Mouse (Mus musculus): ENCODE measurements around the gene Stk24. TPM values are rescaled to one million over a fixed set of nuclear protein-coding genes. Genes with fewer than 3 reads are reported as not detected.
"Not testable (repeated sequence)": the region's sequence is repeated elsewhere in the genome, so short reads cannot be mapped to it uniquely, and the experiment has no call there.

The Stk24 gene
- 18.5 and 18.6 TPM in 2 replicates for polyA plus RNA-seq (2015; fragmentation: Nextera tagmentation; extraction: Ambion mirVana)

DNA sequence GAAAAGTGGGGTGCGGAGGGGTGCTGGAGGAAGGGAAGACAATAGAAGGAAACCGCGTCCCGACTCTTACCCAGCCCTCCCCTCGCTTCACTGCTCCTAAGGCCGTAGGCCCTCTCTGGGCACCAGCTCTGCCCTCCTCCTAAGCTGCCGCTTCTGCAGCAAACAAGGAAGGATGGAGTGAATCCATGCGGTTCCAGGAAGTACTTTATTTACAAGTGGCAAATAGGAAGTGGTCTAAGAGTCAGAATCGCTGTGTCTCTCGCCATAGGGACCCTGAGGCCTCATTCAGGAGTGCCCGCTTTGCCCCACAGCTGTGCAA is at the start of gene Stk24:
Gene Stk24, minus strand, starts transcription at position 185 of the 319 bp plus-strand sequence.
- Histone ChIP-seq H3K4me1 (peaks cover 19% of the 10 kb centered on the region), H3K27ac (peak within 1 kb of the TSS; percentile 86), H3K36me3 (replicated peaks) (no peaks in the 10 kb centered on the region), H3K27me3 (replicated peaks) (no peaks in the 10 kb centered on the region), H3K9ac (peak within 1 kb of the TSS; percentile 89), H3K4me2 (peak within 1 kb of the TSS; percentile 86), H3K9me3 (no peaks in the 10 kb centered on the region), H3K4me3 (peak within 1 kb of the TSS; percentile 84)
- peak; percentile 60 for ATAC-seq (replicated peaks)
- WGBS, result 4% methylated on average over 11 of the region's 11 CpGs

DNA sequence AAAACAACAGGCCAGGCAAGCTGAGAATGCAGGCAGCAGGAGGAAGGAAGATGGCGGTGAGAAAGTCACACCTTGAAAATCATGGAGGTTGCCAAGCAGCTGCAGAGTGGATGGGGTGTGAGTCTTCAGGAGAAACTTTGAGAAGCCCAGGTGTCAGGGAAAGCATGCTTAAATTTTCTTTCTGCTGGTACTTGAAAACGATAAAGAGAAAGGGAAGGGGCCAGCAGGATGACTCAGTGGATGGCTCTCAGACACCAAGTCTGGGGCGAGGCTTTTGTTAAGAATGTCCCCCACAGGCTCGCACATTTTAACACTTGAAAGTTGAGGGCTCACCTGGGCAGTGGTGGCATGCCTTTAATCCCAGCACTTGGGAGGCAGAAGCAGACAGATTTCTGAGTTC is 48.3 kb upstream of the Stk24 start:
- Histone ChIP-seq H3K4me3 (no peak overlapping the region), H3K4me1 (no peaks in the 10 kb centered on the region), H3K27ac (no peak overlapping the region), H3K4me2 (no peak overlapping the region), H3K9me3 (no peaks in the 10 kb centered on the region), H3K9ac (no peak overlapping the region), H3K36me3 (replicated peaks) (no peaks in the 10 kb centered on the region), H3K27me3 (replicated peaks) (no peaks in the 10 kb centered on the region)
- ATAC-seq (replicated peaks), result no peak
- 92% methylated on average over 4 of the region's 4 CpGs for WGBS

DNA sequence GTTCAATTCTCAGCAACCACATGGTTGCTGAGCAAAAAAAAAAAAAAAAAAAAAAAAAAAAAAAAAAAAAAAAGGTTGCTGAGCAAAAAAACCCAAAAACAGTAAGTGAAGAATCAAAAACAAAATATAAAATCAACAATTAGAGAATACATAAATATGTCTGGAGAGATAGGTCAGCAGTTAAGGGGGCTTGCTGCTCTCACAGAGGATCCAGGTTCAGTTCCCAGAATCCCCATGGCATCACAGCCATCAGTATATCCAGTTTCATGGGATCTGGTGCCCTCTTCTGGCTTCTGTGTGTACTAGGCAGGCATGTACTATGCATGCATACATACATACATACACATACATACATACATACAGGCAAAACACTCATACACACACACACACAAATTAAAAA is 46.9 kb upstream of the Stk24 start:
- Histone ChIP-seq H3K4me3 (no peak overlapping the region), H3K27me3 (replicated peaks) (no peaks in the 10 kb centered on the region), H3K9me3 (no peaks in the 10 kb centered on the region), H3K4me1 (no peaks in the 10 kb centered on the region), H3K27ac (no peak overlapping the region), H3K4me2 (no peak overlapping the region), H3K36me3 (replicated peaks) (no peaks in the 10 kb centered on the region), H3K9ac (no peak overlapping the region)
- no peak for ATAC-seq (replicated peaks)

DNA sequence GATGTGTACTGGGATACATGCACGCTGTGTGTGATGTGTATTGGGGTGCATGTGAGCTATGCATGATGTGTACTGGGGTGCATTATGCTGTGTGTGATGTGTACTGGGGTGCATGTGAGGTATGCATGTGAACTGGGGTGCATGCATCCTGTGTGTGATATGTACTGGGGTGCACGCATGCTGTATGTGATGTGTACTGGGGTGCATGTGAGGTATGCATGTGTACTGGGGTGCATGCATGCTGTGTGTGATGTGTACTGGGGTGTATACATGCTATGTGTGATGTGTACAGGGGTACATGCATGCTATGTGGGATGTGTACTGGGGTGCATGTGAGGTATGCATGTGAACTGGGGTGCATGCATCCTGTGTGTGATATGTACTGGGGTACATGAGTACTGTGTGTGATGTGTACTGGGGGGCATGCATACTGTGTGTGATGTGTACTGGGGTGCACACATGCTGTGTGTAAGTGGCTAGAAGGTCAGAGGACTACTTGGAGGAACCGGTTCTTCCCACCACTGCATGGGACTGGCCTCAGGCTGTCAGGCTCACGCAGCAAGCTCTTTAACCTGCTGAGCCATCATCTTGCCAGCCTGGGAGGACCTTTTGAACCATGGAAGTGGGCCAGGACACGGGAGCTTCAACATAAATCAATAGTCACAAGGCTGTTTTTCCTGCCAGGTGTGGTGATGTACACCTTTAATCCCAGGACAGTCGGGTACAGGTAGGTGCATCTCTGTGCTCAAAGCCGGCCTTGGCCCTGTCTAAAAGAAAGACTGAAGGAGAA is 45.4 kb upstream of the Stk24 start:
- no peak for ATAC-seq (replicated peaks)
- H3K9me3 ChIP-seq, result no peaks in the 10 kb centered on the region
- no peak overlapping the region for H3K4me3 ChIP-seq
- H3K9ac ChIP-seq, result no peak overlapping the region
- no peaks in the 10 kb centered on the region for H3K4me1 ChIP-seq
- WGBS, result 76% methylated on average over 7 of the region's 7 CpGs
- no peaks in the 10 kb centered on the region for H3K36me3 ChIP-seq (replicated peaks)
- H3K27ac ChIP-seq, result no peak overlapping the region
- H3K4me2 ChIP-seq, result no peak overlapping the region
- no peaks in the 10 kb centered on the region for H3K27me3 ChIP-seq (replicated peaks)

DNA sequence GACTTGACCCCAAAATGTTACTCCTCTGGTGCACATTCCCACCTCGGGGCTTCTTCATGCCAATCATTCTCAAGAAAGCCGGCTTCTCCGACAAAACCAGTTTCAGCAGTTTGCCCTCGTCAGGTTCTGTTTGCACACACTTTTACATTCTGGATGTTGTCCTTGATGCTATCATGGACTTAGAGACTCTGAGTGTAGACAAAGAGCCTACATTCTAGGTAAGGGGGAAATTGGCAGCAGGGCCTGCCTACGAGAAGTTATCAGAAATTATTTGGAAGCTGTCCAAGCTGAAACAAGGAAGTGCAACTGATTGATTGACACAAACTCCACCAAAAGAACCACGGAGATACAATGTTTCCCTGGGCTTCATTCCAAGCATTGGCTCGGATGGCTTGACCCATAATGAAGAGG is 43.5 kb upstream of the Stk24 start:
- H3K9ac ChIP-seq, result no peak overlapping the region
- no peaks in the 10 kb centered on the region for H3K9me3 ChIP-seq
- no peaks in the 10 kb centered on the region for H3K27me3 ChIP-seq (replicated peaks)
- H3K27ac ChIP-seq, result no peak overlapping the region
- WGBS, result 73% methylated on average over 7 of the region's 7 CpGs
- no peaks in the 10 kb centered on the region for H3K36me3 ChIP-seq (replicated peaks)
- H3K4me1 ChIP-seq, result no peaks in the 10 kb centered on the region
- no peak for ATAC-seq (replicated peaks)
- H3K4me2 ChIP-seq, result no peak overlapping the region
- no peak overlapping the region for H3K4me3 ChIP-seq

DNA sequence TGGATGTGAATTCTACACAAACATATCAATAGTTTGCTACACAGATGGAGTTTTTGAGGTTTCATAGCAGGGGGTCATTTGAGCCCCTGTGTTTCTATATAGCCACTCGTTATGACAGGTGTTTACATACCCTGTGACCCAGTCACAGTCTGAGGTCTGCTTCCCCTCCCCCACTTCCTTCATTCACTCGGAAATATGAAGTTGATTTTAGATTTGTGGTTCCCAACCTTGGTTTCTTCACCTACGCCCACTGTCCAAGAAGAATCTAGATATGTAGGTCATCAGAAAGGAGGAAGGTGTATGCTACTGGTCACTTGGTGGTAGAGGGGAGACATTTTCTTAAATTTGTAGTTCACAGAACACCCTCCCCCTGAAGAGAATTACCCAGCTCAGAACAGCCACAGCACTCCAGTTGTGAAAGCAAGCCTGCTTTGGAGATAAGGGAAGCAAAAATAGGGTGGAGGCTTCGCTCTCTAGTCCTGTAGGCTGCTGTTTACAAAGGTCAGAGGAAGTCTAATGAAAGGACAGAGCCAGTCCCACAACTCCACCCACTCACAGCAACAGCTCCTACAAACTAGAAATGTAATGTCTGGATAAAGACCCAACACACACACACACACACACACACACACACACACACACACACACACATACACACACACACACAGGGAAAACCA is 43.0 kb upstream of the Stk24 start:
- Histone ChIP-seq H3K36me3 (replicated peaks) (no peaks in the 10 kb centered on the region), H3K4me2 (no peak overlapping the region), H3K27me3 (replicated peaks) (no peaks in the 10 kb centered on the region), H3K27ac (no peak overlapping the region), H3K4me1 (no peaks in the 10 kb centered on the region), H3K4me3 (no peak overlapping the region), H3K9me3 (no peaks in the 10 kb centered on the region), H3K9ac (no peak overlapping the region)
- no peak for ATAC-seq (replicated peaks)
- 77% methylated on average over 4 of the region's 4 CpGs for WGBS

DNA sequence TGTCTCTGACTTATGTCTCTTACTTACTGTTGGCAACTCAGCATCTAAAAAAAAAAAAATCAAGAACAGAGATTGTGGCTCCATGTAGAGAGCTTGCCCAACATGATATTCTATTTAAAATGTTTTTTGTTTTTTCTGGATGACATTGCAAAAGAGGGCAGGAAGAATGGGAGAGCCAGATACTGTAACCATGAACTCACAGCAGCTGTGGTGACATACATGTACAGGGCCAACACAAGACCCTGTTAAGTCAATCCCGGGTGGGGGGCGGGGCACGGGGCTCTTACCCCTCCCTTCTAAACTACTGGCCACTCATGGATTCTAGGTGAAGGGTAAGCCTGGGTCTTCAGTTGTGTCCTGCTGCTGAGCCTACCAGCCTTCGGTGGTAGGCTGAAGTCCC is 42.2 kb upstream of the Stk24 start:
- no peak overlapping the region for H3K9ac ChIP-seq
- no peak overlapping the region for H3K4me3 ChIP-seq
- ATAC-seq (replicated peaks), result no peak
- no peaks in the 10 kb centered on the region for H3K36me3 ChIP-seq (replicated peaks)
- H3K27ac ChIP-seq, result no peak overlapping the region
- no peaks in the 10 kb centered on the region for H3K4me1 ChIP-seq
- H3K4me2 ChIP-seq, result no peak overlapping the region
- 97% methylated on average over 4 of the region's 4 CpGs for WGBS
- no peaks in the 10 kb centered on the region for H3K27me3 ChIP-seq (replicated peaks)
- H3K9me3 ChIP-seq, result no peaks in the 10 kb centered on the region

DNA sequence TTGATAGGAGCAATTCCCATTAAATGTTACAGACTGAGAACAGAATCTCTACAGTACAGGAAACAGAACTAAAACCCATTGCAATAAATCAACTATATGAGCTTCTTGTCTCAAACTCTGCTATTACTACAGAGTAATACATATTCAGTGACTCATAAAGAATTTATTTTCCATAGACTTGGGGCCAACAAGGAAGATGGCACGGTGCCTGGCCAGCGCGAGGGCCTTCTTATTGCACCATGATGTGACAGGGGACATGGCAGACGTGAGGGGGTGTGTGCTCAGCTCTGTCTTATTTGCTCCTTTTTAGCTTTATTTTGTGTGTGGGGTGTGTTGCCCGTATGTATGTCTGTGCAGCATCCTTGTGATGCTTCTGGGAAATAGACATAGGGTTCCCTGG is 37.8 kb upstream of the Stk24 start:
- H3K9ac ChIP-seq, result no peak overlapping the region
- no peak overlapping the region for H3K27ac ChIP-seq
- H3K27me3 ChIP-seq (replicated peaks), result no peaks in the 10 kb centered on the region
- H3K36me3 ChIP-seq (replicated peaks), result no peaks in the 10 kb centered on the region
- no peaks in the 10 kb centered on the region for H3K4me1 ChIP-seq
- no peak for ATAC-seq (replicated peaks)
- 83% methylated on average over 5 of the region's 5 CpGs for WGBS
- H3K4me3 ChIP-seq, result no peak overlapping the region
- H3K4me2 ChIP-seq, result no peak overlapping the region
- H3K9me3 ChIP-seq, result no peaks in the 10 kb centered on the region

DNA sequence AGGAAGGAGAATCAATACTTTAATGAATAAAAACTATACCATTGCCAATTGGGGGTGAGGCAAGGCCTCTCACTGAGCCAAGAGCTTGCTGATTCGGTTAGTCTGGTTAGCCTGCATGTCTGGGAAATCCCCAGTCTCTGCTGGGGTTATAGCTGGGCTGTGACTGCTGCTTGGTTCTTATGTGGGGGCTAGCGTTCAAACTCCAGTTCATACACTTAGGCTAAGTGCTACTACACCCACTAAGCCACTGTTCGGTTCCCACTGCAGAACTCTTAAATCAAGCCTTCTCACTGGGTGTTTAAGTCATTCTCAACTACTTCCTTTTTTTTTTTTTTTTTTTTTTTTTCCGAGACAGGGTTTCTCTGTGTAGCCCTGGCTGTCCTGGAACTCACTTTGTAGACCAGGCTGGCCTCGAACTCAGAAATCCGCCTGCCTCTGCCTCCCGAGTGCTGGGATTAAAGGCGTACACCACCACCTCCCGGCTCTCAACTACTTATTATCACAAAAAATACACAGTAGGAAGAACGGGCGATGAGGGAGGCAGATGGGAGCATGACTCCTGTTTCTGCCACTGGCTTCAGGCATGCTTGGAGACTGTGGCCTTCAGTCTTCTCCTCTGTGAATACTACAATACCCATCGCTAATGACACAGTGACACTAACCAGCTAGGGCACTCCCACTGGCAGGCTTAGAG is 37.0 kb upstream of the Stk24 start:
- no peak for ATAC-seq (replicated peaks)
- H3K36me3 ChIP-seq (replicated peaks), result no peaks in the 10 kb centered on the region

DNA sequence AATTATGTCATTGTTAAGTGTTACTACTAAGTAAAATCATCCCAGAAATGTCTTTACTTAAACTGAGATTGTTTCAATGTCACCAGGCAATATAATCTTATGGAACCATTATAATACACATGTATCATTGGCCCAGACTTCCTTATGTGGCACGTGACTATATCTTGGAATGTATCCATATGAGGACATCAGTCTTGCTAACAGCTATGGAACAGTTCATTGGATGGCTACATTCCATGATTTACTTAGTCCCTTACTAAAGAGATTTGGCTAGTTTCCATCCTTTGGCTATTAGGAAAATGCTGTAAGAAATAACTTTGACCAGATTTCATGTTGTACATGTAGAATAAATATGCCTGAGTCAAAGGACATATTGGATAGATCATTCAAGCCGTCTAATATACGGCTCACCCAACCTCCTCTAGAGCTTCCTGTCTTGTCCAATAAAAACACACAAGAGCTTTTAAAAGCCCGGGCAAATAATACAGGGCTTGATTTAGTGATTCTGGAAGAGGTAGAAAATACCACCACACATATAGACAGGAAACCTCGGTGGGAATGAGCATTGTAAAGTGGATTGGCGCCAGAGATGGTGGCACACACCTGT is 34.9 kb upstream of the Stk24 start:
- no peak overlapping the region for H3K4me2 ChIP-seq
- ATAC-seq (replicated peaks), result no peak
- H3K27me3 ChIP-seq (replicated peaks), result no peaks in the 10 kb centered on the region
- no peak overlapping the region for H3K27ac ChIP-seq
- H3K4me1 ChIP-seq, result no peaks in the 10 kb centered on the region
- no peaks in the 10 kb centered on the region for H3K9me3 ChIP-seq
- H3K36me3 ChIP-seq (replicated peaks), result no peaks in the 10 kb centered on the region
- 91% methylated on average over 6 of the region's 6 CpGs for WGBS
- H3K9ac ChIP-seq, result no peak overlapping the region
- H3K4me3 ChIP-seq, result no peak overlapping the region

More for the DNA sequence above, 37.0 kb upstream of the Stk24 start:
- 90% methylated on average over 11 of the region's 12 CpGs for WGBS
- Histone ChIP-seq H3K4me3 (no peak overlapping the region), H3K27me3 (replicated peaks) (no peaks in the 10 kb centered on the region), H3K27ac (no peak overlapping the region), H3K4me2 (no peak overlapping the region), H3K4me1 (no peaks in the 10 kb centered on the region), H3K9me3 (no peaks in the 10 kb centered on the region), H3K9ac (no peak overlapping the region)

DNA sequence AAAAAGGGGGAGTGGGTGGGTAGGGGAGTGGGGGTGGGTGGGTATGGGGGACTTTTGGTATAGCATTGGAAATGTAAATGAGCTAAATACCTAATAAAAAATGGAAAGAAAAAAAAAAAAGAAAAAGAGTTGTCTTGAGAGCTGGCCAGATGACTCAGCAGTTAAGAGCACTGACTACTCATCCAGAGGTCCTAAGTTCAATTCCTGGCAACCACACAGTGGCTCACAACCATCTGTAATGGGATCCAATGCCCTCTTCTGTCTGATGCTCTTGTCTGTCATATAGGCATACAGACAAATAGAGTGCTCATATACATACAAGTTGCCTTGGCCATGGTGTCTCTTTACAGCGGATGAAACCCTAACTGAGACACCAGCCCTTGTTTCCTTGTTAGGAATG is 33.9 kb upstream of the Stk24 start:
- not testable (repeated sequence) for H3K4me2 ChIP-seq; H3K4me1 ChIP-seq; H3K36me3 ChIP-seq (replicated peaks); H3K27ac ChIP-seq; ATAC-seq (replicated peaks); H3K9me3 ChIP-seq; H3K4me3 ChIP-seq; H3K27me3 ChIP-seq (replicated peaks); H3K9ac ChIP-seq
- WGBS, result 98% methylated on average over 1 of the region's 1 CpGs

DNA sequence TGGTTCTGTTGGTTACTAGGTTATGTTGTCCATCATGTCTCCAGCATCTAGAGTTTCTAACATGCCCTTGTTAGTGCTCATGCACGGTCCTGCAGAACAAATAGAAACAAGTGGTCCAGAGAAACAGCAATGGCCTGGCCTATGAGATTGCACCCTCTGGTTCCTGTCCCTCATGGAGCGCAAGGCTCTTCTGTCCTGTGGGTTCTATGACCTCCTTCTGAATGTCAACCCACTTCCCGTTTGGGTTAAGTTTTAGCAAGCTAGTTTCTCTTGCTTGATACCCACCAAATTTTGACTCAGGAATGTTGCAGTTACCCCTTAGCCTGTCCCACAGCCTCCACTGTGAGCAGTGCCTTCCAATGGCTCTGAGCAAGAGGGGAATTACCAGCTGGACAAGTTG is 29.1 kb upstream of the Stk24 start:
- no peak for ATAC-seq (replicated peaks)
- no peak overlapping the region for H3K4me2 ChIP-seq
- WGBS, result 88% methylated on average over 3 of the region's 3 CpGs
- H3K4me3 ChIP-seq, result no peak overlapping the region
- H3K27ac ChIP-seq, result no peak overlapping the region
- no peaks in the 10 kb centered on the region for H3K4me1 ChIP-seq
- H3K9ac ChIP-seq, result no peak overlapping the region
- H3K36me3 ChIP-seq (replicated peaks), result no peaks in the 10 kb centered on the region
- no peaks in the 10 kb centered on the region for H3K27me3 ChIP-seq (replicated peaks)
- H3K9me3 ChIP-seq, result no peaks in the 10 kb centered on the region
